Comparison of ENCODE assay signal across 8 mouse cellular contexts in genomic region chr13:21855698-21856162, GRCm38 (mm10). TPM values are rescaled to one million over a fixed set of nuclear protein-coding genes. Genes with fewer than 3 reads are reported as not detected.
A peak's percentile ranks its signal among the peaks of the same experiment; 100 is the strongest.
DNase-seq lines count a peak whose midpoint lies in the region; ATAC-seq and TF ChIP-seq lines count a peak whose summit lies in the region.

No protein-coding gene starts in this region.

- no peak for ATAC-seq in limb, embryonic 14.5 days (ENCODE audit: low FRiP score, low read depth)
- ATAC-seq in neural tube, embryonic 14.5 days (ENCODE audit: low read depth): peak; percentile 66

- TF ChIP-seq CTCF in thymus, adult 2 months (IDR thresholded peaks at IDR 0.05; ENCODE audit: borderline replicate concordance, control insufficient read depth, extremely low read depth, insufficient read depth, low read length, poor library complexity): no peak

- DNase-seq in thymus, adult 2 months: peak; percentile 12
- DNase-seq in thymus, adult 18-20 months: no peak
- DNase-seq in cerebellum, adult 8-10 months: peak; percentile 79
- peak; percentile 20 to 96 for DNase-seq in frontal cortex, adult 2 months (ENCODE audit: extremely low spot score in 1 of 2, low spot score in 1 of 2)
- DNase-seq in kidney, adult 9 months: peak; percentile 40
- peak; percentile 77 for DNase-seq in limb, embryonic 14.5 days (ENCODE audit: low spot score)
- DNase-seq in ovary, postnatal 10 days (ENCODE audit: low spot score): no peak

- H3K9ac ChIP-seq in limb, embryonic 14.5 days (ENCODE audit: low read depth, low read length, severe bottlenecking): 0 out of 2 replicates have a peak overlapping the region, but pooled peaks have one; percentile 25
- peak overlapping the region; percentile 44 for H3K9ac ChIP-seq in neural tube, embryonic 14.5 days (replicated peaks; ENCODE audit: low read depth, low read length)

- H3K4me1 ChIP-seq in thymus, adult 2 months (replicated peaks; ENCODE audit: control insufficient read depth, insufficient read depth, low read length): peaks cover 2% of the 10 kb centered on the region
- no peaks in the 10 kb centered on the region for H3K4me1 ChIP-seq in limb, embryonic 14.5 days (ENCODE audit: control insufficient read depth, insufficient read depth, low read length)
- no peaks in the 10 kb centered on the region for H3K4me1 ChIP-seq in neural tube, embryonic 14.5 days (ENCODE audit: control insufficient read depth, insufficient read depth, low read length)

- H3K4me2 ChIP-seq in limb, embryonic 14.5 days (replicated peaks; ENCODE audit: low read depth, low read length, severe bottlenecking): peak overlapping the region; percentile 51
- peak overlapping the region; percentile 44 for H3K4me2 ChIP-seq in neural tube, embryonic 14.5 days (ENCODE audit: low read depth, low read length)

- no peaks in the 10 kb centered on the region for H3K27me3 ChIP-seq in thymus, adult 2 months (ENCODE audit: control insufficient read depth, insufficient read depth, low read length)
- H3K27me3 ChIP-seq in limb, embryonic 14.5 days (ENCODE audit: control insufficient read depth, insufficient read depth, low read length): no peaks in the 10 kb centered on the region
- H3K27me3 ChIP-seq in neural tube, embryonic 14.5 days (ENCODE audit: control insufficient read depth, insufficient read depth, low read length): no peaks in the 10 kb centered on the region

- H3K4me3 ChIP-seq in thymus, adult 2 months (ENCODE audit: control insufficient read depth, insufficient read depth, low read length): peak overlapping the region; percentile 23
- peak overlapping the region; percentile 39 for H3K4me3 ChIP-seq in limb, embryonic 14.5 days (replicated peaks; ENCODE audit: low read length)
- H3K4me3 ChIP-seq in neural tube, embryonic 14.5 days (ENCODE audit: low read depth, low read length): peak overlapping the region; percentile 36

- no peaks in the 10 kb centered on the region for H3K9me3 ChIP-seq in limb, embryonic 14.5 days (ENCODE audit: control insufficient read depth, low read length)
- no peaks in the 10 kb centered on the region for H3K9me3 ChIP-seq in neural tube, embryonic 14.5 days (ENCODE audit: control insufficient read depth, low read length)

- WGBS in thymus, adult 2 months: 19% methylated on average over 15 of the region's 15 CpGs
- 2% methylated on average over 15 of the region's 15 CpGs for WGBS in limb, embryonic 14.5 days
- 2% methylated on average over 15 of the region's 15 CpGs for WGBS in neural tube, embryonic 14.5 days

- no peaks in the 10 kb centered on the region for H3K36me3 ChIP-seq in thymus, adult 2 months (ENCODE audit: control insufficient read depth, insufficient read depth, low read length)
- H3K36me3 ChIP-seq in limb, embryonic 14.5 days (ENCODE audit: control insufficient read depth, insufficient read depth, low read length): no peaks in the 10 kb centered on the region
- H3K36me3 ChIP-seq in neural tube, embryonic 14.5 days (ENCODE audit: control insufficient read depth, insufficient read depth, low read length): no peaks in the 10 kb centered on the region

- no peak for TF ChIP-seq POLR2A in thymus, adult 2 months (IDR thresholded peaks at IDR 0.05; ENCODE audit: control insufficient read depth, extremely low read depth, insufficient read depth, low read length, poor library complexity)
- TF ChIP-seq POLR2A in limb, embryonic 14.5 days (IDR thresholded peaks at IDR 0.05; ENCODE audit: borderline replicate concordance, extremely low read depth, insufficient read depth, insufficient read length): no peak

- no peak overlapping the region for H3K27ac ChIP-seq in thymus, adult 2 months (ENCODE audit: control insufficient read depth, insufficient read depth, low read length)
- no peak overlapping the region for H3K27ac ChIP-seq in limb, embryonic 14.5 days (replicated peaks; ENCODE audit: low read depth, low read length)
- no peak overlapping the region for H3K27ac ChIP-seq in neural tube, embryonic 14.5 days (ENCODE audit: low read depth, low read length)

RNA-seq across cellular contexts. Expression of gene Hist1h2br, which starts 22.2 kb away (rescaled TPM):
- 156 and 207 TPM in 2 replicates for polyA plus RNA-seq in thymus, adult 2 months (2012; rRNA removed)
- polyA plus RNA-seq in frontal cortex, adult 2 months (2012; rRNA removed): 0.21 and 0.96 TPM in 2 replicates
- 7.1 and 24.1 TPM in 2 replicates for polyA plus RNA-seq in limb, embryonic 14.5 days (2012; rRNA removed)
- polyA plus RNA-seq in limb, embryonic 14.5 days (2014; fragmentation: Nextera tagmentation; extraction: Ambion mirVana): 19.2 and 25.2 TPM in 2 replicates
- 2.4 and 4.8 TPM in 2 replicates for polyA plus RNA-seq in neural tube, embryonic 14.5 days (2014; fragmentation: Nextera tagmentation; extraction: Ambion mirVana)

RNA-seq across cellular contexts. Expression of gene Hist1h2ap, which starts 22.4 kb away (rescaled TPM):
- polyA plus RNA-seq in thymus, adult 2 months (2012; rRNA removed): 1,785 and 6,121 TPM in 2 replicates
- polyA plus RNA-seq in frontal cortex, adult 2 months (2012; rRNA removed): 3.5 and 3.9 TPM in 2 replicates
- 60.6 and 133 TPM in 2 replicates for polyA plus RNA-seq in limb, embryonic 14.5 days (2012; rRNA removed)
- polyA plus RNA-seq in limb, embryonic 14.5 days (2014; fragmentation: Nextera tagmentation; extraction: Ambion mirVana): 3,378 and 3,605 TPM in 2 replicates
- polyA plus RNA-seq in neural tube, embryonic 14.5 days (2014; fragmentation: Nextera tagmentation; extraction: Ambion mirVana): 268 and 373 TPM in 2 replicates

RNA-seq across cellular contexts. Expression of gene Hist1h4n, which starts 23.7 kb away (rescaled TPM):
- 292 and 309 TPM in 2 replicates for polyA plus RNA-seq in thymus, adult 2 months (2012; rRNA removed)
- 12.0 and 12.7 TPM in 2 replicates for polyA plus RNA-seq in frontal cortex, adult 2 months (2012; rRNA removed)
- 30.3 and 31.8 TPM in 2 replicates for polyA plus RNA-seq in limb, embryonic 14.5 days (2012; rRNA removed)
- 15.6 and 21.5 TPM in 2 replicates for polyA plus RNA-seq in limb, embryonic 14.5 days (2014; fragmentation: Nextera tagmentation; extraction: Ambion mirVana)
- polyA plus RNA-seq in neural tube, embryonic 14.5 days (2014; fragmentation: Nextera tagmentation; extraction: Ambion mirVana): 4.7 and 7.3 TPM in 2 replicates

RNA-seq across cellular contexts. Expression of gene Hist1h4m, which starts 44.2 kb away (rescaled TPM):
- polyA plus RNA-seq in thymus, adult 2 months (2012; rRNA removed): not detected in 2 replicates
- polyA plus RNA-seq in frontal cortex, adult 2 months (2012; rRNA removed): not detected in 2 replicates
- not detected in 2 replicates for polyA plus RNA-seq in limb, embryonic 14.5 days (2012; rRNA removed)
- polyA plus RNA-seq in limb, embryonic 14.5 days (2014; fragmentation: Nextera tagmentation; extraction: Ambion mirVana): not detected in 2 replicates
- polyA plus RNA-seq in neural tube, embryonic 14.5 days (2014; fragmentation: Nextera tagmentation; extraction: Ambion mirVana): 1.5 TPM in 1 of 2 replicates, not detected in the other

RNA-seq across cellular contexts. Expression of gene Hist1h2ao, which starts 45.5 kb away (rescaled TPM):
- polyA plus RNA-seq in thymus, adult 2 months (2012; rRNA removed): not detected in 2 replicates
- polyA plus RNA-seq in frontal cortex, adult 2 months (2012; rRNA removed): not detected in 2 replicates
- not detected in 2 replicates for polyA plus RNA-seq in limb, embryonic 14.5 days (2012; rRNA removed)
- 2.1 TPM in 1 of 2 replicates, not detected in the other for polyA plus RNA-seq in limb, embryonic 14.5 days (2014; fragmentation: Nextera tagmentation; extraction: Ambion mirVana)
- polyA plus RNA-seq in neural tube, embryonic 14.5 days (2014; fragmentation: Nextera tagmentation; extraction: Ambion mirVana): not detected in 2 replicates

Comparison
In these comparisons a context has a peak if more than half of its experiments do, and no peak if none do; other contexts are left out.
1. DNase-seq: peak in thymus, adult 2 months (single experiment), cerebellum, adult 8-10 months (single experiment), frontal cortex, adult 2 months (2 of 2), kidney, adult 9 months (single experiment) and limb, embryonic 14.5 days (single experiment); none in thymus, adult 18-20 months (0 of 2) and ovary, postnatal 10 days (single experiment).
2. RNA of gene Hist1h2ap, which starts 22.4 kb away (polyA plus RNA-seq): 60.6 to 3,605 TPM in limb, embryonic 14.5 days, 1,785 to 6,121 TPM in thymus, adult 2 months and 268 to 373 TPM in neural tube, embryonic 14.5 days; 3.5 to 3.9 TPM in frontal cortex, adult 2 months; every median in the first group is over 10 times any median in the second.
3. Peak in every context shown above with its lines, with median percentiles within 50 percentile points of each other: H3K4me3 ChIP-seq.